Mouse (Mus musculus) kidney, postnatal 0 days (tissue): ENCODE measurements around the gene Sh3rf3. TPM values are rescaled to one million over a fixed set of nuclear protein-coding genes. Genes with fewer than 3 reads are reported as not detected.

ENCODE experiments used
- ATAC-seq: fragments of 200-750 bp; cut with Nextera tagmentation; replicated peaks from 2 replicates; pipeline ENCODE4 v1.8.0; 2017; ENCODE audit warnings: low read depth, moderate number of reproducible peaks, moderate TSS enrichment, moderate library complexity; ENCODE audit not compliant: low FRiP score
- DNase-seq: peaks from one replicate; pipeline ENCODE4 v3.0.0-alpha.2; 2016; ENCODE audit warnings: low spot score
- H3K27ac ChIP-seq: fragments of 300-500 bp; sonication (generic); 2 replicates; pipeline ENCODE4 v1.5.1; 2014; ENCODE audit warnings: mild to moderate bottlenecking
- H3K27me3 ChIP-seq: fragments of 300-500 bp; sonication (generic); 2 replicates; pipeline ENCODE4 v1.6.1; 2014; ENCODE audit warnings: low read length, mixed read lengths; ENCODE audit not compliant: insufficient read depth
- H3K36me3 ChIP-seq: fragments of 300-500 bp; sonication (generic); 2 replicates; pipeline ENCODE4 v1.6.1; 2014; ENCODE audit warnings: low read length, mixed read lengths; ENCODE audit not compliant: insufficient read depth
- H3K4me1 ChIP-seq: fragments of 300-500 bp; sonication (generic); replicated peaks from 2 replicates; pipeline ENCODE4 v1.6.1; 2014; ENCODE audit warnings: antibody characterized with exemption, low read length, mixed read lengths; ENCODE audit not compliant: insufficient read depth
- H3K4me2 ChIP-seq: fragments of 300-500 bp; sonication (generic); 2 replicates; pipeline ENCODE4 v1.6.1; 2014; ENCODE audit warnings: mild to moderate bottlenecking, low read length, moderate library complexity, mixed read lengths
- H3K4me3 ChIP-seq: fragments of 300-500 bp; sonication (generic); replicated peaks from 2 replicates; pipeline ENCODE4 v1.5.1; 2014; ENCODE audit warnings: low read depth, low read length
- H3K9ac ChIP-seq: fragments of 300-500 bp; sonication (generic); 2 replicates; pipeline ENCODE4 v1.6.1; 2014; ENCODE audit warnings: low read depth, low read length
- H3K9me3 ChIP-seq: fragments of 300-500 bp; sonication (generic); replicated peaks from 2 replicates; pipeline ENCODE4 v1.6.1; 2016; ENCODE audit warnings: low read length, inconsistent platforms, mixed read lengths
- CTCF ChIP-seq: IDR thresholded peaks from 2 replicates; pipeline ENCODE4 v1.5.1; 2016; ENCODE audit warnings: antibody characterized with exemption, low read depth, mild to moderate bottlenecking, moderate library complexity
- WGBS: fragments of 180-500 bp; shearing (Covaris S2); extraction: QIAGEN DNeasy Blood & Tissue Kit; methylation state at CpG from one replicate; pipeline ENCODE4 v1.1.7; 2014; 5-methylcytosine and 5-hydroxymethylcytosine counted together
- polyA plus RNA-seq: library from polyadenylated mRNA; unstranded; fragments of >200 nt; fragmentation: Nextera tagmentation; extraction: Ambion mirVana; gene quantifications from 2 replicates; pipeline ENCODE4 v1.2.1, GENCODE M21; 2015

The Sh3rf3 gene
- polyA plus RNA-seq, 1 experiment from 2014 or later = 0.70 TPM

- no peak overlapping the region for H3K4me2 ChIP-seq
- peak; percentile 20 for DNase-seq
- no peak for ATAC-seq
- no peaks in the 10 kb centered on the region for H3K36me3 ChIP-seq
- no peak overlapping the region for H3K27ac ChIP-seq
- no peak overlapping the region for H3K9ac ChIP-seq
- no peaks in the 10 kb centered on the region for H3K9me3 ChIP-seq
- no peaks in the 10 kb centered on the region for H3K4me1 ChIP-seq
- TF ChIP-seq CTCF = no peak
- WGBS = 57% methylated on average over 4 of the region's 4 CpGs
- H3K27me3 ChIP-seq = no peaks in the 10 kb centered on the region
- no peak overlapping the region for H3K4me3 ChIP-seq
Observed at GRCm38 (mm10) chr10:58960193-58960592, 147.0 kb downstream of the Sh3rf3 start.

DNA sequence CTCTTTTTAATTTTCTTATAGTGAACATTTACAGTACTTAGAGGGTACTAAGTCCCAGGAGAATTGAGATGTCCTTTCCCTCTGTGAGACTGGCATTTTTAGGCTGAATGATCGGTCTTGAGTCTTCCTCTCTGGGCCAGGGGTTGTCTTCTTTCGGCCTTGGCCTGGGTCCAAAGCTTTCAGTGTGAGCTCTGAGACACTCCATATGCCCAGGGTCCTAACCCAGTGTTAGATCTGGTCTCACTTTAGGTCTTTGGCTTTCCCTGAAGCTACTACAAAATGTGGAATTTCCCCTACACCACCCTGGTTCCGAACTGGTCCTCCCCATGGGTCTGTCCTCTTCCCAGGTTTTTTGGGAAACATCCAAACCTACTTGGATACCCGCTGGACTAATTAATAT is 155.1 kb downstream of the Sh3rf3 start:
- Histone ChIP-seq H3K9me3 (no peaks in the 10 kb centered on the region), H3K27me3 (no peaks in the 10 kb centered on the region), H3K27ac (no peak overlapping the region), H3K4me1 (no peaks in the 10 kb centered on the region), H3K36me3 (no peaks in the 10 kb centered on the region), H3K4me3 (no peak overlapping the region), H3K4me2 (no peak overlapping the region), H3K9ac (no peak overlapping the region)
- no peak for DNase-seq
- TF ChIP-seq CTCF = no peak
- ATAC-seq = no peak
- 60% methylated on average over 4 of the region's 4 CpGs for WGBS

- Histone ChIP-seq H3K27me3 (no peaks in the 10 kb centered on the region), H3K9ac (no peak overlapping the region), H3K27ac (no peak overlapping the region), H3K4me2 (no peak overlapping the region), H3K4me3 (no peak overlapping the region), H3K4me1 (no peaks in the 10 kb centered on the region), H3K9me3 (no peaks in the 10 kb centered on the region), H3K36me3 (no peaks in the 10 kb centered on the region)
- no peak for DNase-seq
- no peak for ATAC-seq
- no peak for TF ChIP-seq CTCF
- 90% methylated on average over 5 of the region's 5 CpGs for WGBS
Observed at GRCm38 (mm10) chr10:58969351-58969750, 156.2 kb downstream of the Sh3rf3 start.

DNA sequence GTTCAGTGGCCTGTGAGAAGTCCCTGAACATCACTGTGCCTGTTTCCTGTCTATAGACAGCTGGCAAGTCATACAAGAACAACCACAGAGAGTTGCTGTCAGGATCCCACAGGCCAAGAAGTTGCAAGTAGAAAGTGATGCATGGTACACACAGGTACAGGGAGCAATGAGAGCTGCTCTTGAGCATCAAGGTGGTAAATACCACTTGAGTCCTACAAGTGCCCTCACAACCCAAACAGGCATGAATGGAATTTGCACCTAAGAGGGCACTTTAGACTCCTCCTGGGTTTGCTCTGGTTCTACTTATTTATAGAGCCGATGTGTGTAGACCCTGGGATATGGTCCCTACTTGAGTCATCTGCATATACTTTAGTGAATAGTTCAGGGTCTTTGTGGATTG is 159.0 kb downstream of the Sh3rf3 start:
- H3K9ac ChIP-seq = no peak overlapping the region
- DNase-seq (no peak), ATAC-seq (no peak)
- WGBS = 80% methylated on average over 1 of the region's 1 CpGs
- H3K36me3 ChIP-seq = no peaks in the 10 kb centered on the region
- H3K4me2 ChIP-seq = no peak overlapping the region
- H3K27ac ChIP-seq = no peak overlapping the region
- no peak for TF ChIP-seq CTCF
- no peaks in the 10 kb centered on the region for H3K4me1 ChIP-seq
- H3K27me3 ChIP-seq = no peaks in the 10 kb centered on the region
- H3K9me3 ChIP-seq = no peaks in the 10 kb centered on the region
- H3K4me3 ChIP-seq = no peak overlapping the region

GRCm38 (mm10) chr10:58974138-58974537 is 161.0 kb downstream of the Sh3rf3 start:
- H3K4me1 ChIP-seq = no peaks in the 10 kb centered on the region
- no peak overlapping the region for H3K4me2 ChIP-seq
- DNase-seq = no peak
- H3K9me3 ChIP-seq = no peaks in the 10 kb centered on the region
- H3K36me3 ChIP-seq = no peaks in the 10 kb centered on the region
- no peak for TF ChIP-seq CTCF
- no peak overlapping the region for H3K4me3 ChIP-seq
- no peaks in the 10 kb centered on the region for H3K27me3 ChIP-seq
- ATAC-seq = no peak
- no peak overlapping the region for H3K27ac ChIP-seq
- 68% methylated on average over 5 of the region's 5 CpGs for WGBS
- no peak overlapping the region for H3K9ac ChIP-seq

DNA sequence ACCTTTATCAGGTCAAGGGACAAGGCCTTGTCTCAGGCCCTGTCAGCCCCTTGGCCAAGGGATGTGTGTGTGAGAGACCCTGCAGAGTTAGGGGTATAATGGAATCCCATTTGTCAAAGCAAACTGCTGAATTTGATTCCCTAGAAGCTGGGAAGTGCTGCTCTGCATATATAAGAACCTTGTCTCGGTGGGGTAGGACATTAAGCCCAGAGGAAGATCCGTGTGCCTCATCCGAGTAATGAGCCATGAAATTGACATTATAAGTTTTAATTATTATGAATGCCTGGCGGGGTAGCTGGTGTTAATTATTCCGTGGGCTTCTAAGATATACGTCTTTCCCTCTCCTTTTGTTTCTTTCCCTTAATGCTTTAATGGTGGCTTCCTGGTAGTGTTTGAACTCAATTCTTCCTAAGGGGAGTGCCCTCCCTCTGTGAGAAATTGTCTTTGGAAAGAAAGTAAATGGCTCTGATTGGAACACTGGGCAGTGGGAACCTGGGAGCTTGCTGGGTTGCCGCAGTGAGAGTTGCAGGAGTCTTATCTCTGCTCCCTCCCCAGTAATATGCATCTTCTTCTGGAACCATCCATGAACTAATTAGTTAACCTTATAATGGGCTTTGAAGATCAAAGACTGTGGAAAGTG is 166.3 kb downstream of the Sh3rf3 start:
- no peak for ATAC-seq
- DNase-seq = no peak
- no peak for TF ChIP-seq CTCF
- H3K4me2 ChIP-seq = no peak overlapping the region
- no peaks in the 10 kb centered on the region for H3K36me3 ChIP-seq
- no peak overlapping the region for H3K4me3 ChIP-seq
- no peaks in the 10 kb centered on the region for H3K4me1 ChIP-seq
- no peaks in the 10 kb centered on the region for H3K27me3 ChIP-seq
- no peaks in the 10 kb centered on the region for H3K9me3 ChIP-seq
- H3K9ac ChIP-seq = no peak overlapping the region
- 25% methylated on average over 7 of the region's 7 CpGs for WGBS
- H3K27ac ChIP-seq = no peak overlapping the region

- no peak for DNase-seq
- Histone ChIP-seq H3K36me3 (no peaks in the 10 kb centered on the region), H3K27me3 (no peaks in the 10 kb centered on the region), H3K4me1 (no peaks in the 10 kb centered on the region), H3K4me2 (no peak overlapping the region), H3K9me3 (no peaks in the 10 kb centered on the region), H3K27ac (no peak overlapping the region), H3K4me3 (no peak overlapping the region), H3K9ac (no peak overlapping the region)
- TF ChIP-seq CTCF = no peak
- no peak for ATAC-seq
- WGBS = 84% methylated on average over 9 of the region's 9 CpGs
Observed at GRCm38 (mm10) chr10:58981674-58982329, 168.6 kb downstream of the Sh3rf3 start.
